Mouse (Mus musculus): ENCODE data around the gene Adipor2. TPM values are rescaled to one million over a fixed set of nuclear protein-coding genes. Genes with fewer than 3 reads are reported as not detected.
"Not testable (repeated sequence)": the region's sequence is repeated elsewhere in the genome, so short reads cannot be mapped to it uniquely, and the experiment has no call there.

Adipor2 gene
- total RNA-seq, 2 experiments from 2014 or later, result 47.1 to 50.6 TPM

DNA sequence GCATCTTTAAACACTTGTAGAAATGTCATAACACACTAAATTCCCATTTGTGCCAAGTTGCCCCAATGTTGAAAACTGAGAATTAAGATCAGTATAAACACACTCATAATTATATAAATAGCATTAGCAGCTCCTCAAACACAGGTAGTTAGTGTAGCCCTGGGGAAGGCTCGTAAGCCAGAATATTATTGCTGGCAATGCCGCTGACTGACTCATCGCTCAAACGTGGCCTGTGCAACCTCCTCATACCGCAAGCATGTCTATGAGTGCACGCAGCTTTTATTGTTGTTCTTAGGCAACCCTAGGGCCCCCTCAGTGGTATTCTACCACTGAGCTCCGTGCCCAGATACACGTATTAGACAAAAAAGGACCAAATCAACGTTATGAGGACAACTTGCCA, 24.7 kb downstream of the Adipor2 start:
- no peak for DNase-seq (ENCODE audit: low spot score in 2 of 2)

DNA sequence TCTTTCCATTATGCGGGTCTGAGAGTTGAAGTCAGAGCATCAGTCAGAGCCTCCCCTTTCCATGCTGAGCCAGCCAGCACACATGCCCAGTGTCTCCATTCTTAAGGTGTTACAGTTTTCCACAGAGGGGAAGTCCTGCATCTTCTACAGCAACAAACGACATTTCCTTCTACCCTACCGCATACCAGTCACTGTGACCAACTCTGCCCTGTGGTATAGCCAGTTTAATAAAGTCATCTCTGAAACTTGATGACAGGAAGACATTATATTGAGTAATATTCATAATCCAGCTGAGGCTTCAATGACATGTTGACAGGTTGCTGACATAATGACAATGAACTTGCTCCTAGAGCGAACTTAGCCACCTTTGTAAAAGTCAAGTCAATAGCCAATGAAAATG, 26.8 kb downstream of the Adipor2 start:
- DNase-seq (ENCODE audit: low spot score in 2 of 2), result no peak

DNA sequence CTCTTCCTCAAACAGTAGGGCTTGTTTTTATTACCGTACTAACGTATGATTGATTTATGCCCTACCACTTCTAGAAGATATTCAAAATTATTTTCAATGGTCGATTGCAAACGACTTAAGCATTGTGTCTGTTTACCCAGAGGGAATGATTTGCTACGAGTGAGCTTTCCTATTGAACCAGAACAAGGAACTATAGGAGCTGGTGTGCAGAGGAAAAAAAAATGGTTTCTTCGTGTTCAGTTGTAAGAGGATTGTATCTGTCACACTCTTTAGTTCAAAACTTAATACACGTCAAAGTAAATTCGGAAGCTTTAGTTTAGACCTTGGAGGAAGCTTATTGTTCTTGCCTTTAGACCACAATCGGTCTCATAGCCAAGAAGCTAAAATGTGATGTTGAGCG, 28.4 kb downstream of the Adipor2 start:
- peak in 1 of 2 experiments; percentile 13 for DNase-seq (ENCODE audit: low spot score in 2 of 2)

DNA sequence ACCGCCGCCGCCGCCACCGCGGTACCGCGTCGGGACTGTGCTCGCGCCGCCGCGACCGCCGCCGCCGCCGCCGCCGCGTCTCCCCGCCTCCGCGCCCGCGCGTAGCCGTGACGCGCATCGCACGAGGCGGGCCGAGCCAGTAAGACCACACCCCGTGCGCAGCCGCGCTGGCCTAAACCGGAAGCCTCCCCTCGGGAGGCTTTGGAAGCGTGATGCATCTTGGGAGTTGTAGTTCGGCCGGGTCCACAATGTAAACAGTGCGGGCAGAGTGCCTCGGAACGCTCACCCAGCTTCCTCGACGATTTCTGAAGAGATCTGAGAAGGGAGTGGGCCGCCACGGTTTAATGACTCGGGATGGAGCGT, 28.9 kb downstream of the Adipor2 start:
- peak; percentile 94 to 97 for DNase-seq (ENCODE audit: low spot score in 2 of 2)

DNA sequence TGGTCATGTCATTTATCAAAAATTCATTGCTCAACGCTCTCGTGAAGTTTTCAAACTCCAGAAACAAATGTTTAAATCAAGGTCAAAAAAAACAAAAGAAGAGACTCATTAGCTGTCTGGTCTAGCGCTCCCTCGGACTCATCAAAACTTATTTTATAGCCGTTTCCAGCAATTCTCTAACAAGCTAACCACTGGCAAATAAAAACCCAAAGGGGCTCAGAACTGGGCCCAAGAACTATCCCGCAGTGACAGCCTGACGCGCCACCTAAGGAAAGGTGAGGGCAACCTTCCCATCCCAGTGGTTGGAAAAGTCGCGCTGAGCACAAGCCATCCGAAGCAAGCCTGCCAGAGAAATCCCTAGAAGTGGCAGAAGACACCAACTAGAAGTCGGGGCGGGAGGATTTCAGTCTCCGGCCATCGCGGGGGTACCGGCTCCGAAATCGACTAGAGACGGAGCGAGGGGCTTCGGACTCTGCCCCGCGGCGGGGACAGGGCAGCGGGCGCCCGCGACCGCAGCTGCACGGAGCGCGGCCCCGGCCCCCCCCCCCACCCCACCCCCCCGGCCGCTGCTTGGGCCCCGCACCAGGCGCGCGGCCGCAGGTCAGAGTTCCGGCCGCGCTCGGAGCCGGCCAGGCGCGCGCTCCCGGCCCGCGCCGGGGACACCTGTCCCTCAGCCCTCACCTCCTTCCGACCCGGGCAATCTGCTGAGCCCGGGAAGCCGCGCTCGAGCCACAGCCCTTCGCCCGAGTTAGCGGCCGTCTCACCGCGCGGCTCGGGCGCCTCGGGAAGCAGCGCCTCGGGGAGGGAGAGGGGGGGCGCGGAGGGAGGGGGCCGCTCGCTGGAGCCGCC, 29.5 kb downstream of the Adipor2 start:
- DNase-seq (ENCODE audit: low spot score in 2 of 2), result peak in 1 of 2 experiments; percentile 25

DNA sequence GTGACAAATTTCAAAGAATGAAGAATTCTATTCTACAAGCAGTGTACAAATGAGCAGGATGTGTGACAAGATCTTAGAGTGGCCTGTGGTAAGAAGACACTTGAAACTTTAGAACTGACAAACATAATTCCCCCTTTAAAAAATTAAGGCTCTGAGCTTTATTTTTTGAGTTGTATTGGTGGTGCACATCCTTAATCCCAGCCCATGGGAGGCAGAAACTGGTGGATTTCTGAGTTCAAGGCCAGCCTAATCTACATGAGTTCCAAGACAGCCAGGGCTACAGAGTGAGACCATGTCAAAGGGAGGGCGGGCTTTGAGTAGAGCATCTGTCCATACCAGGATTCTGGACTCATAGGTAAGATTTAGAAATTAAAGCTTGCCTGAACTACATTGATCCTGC, 30.7 kb downstream of the Adipor2 start:
- no peak for DNase-seq (ENCODE audit: low spot score in 2 of 2)

DNA sequence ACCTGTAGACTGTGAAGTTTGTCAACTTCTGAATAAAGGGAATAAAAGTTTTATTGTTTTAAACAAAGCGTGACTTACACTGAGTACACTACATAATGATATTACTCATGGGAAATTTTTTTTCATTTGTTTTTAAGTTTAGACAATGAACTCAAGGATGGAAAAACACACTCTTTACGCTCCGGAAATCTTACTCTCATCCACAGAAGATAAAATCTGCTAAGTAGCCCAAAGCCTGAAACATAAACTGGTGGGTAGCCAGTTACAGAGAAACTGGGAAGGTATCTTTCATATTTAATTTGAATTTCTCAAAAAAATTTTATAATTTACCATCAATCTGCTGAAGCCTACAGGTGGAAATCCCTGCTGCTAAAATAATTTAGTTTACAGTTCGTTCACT, 31.1 kb downstream of the Adipor2 start:
- DNase-seq (ENCODE audit: low spot score in 2 of 2), result no peak

DNA sequence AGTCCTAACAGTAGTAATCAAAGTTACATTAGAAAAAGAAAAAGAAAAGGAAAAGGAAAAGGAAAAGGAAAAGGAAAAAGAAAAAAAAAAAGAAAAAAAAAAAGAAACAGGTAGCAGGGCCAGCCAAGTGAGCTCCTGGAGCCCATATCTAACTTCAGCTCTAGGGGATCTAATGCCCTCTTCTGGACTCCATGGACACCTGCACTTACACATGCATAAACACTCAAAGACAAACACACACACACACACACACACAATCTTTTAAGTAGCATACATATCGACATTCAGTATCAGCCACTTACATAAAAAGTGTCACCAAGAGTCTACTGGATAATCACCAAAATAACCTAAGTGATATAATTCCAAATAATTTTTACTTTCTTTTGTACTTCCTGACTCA, 31.8 kb downstream of the Adipor2 start:
- no peak for DNase-seq (ENCODE audit: low spot score in 2 of 2)

DNA sequence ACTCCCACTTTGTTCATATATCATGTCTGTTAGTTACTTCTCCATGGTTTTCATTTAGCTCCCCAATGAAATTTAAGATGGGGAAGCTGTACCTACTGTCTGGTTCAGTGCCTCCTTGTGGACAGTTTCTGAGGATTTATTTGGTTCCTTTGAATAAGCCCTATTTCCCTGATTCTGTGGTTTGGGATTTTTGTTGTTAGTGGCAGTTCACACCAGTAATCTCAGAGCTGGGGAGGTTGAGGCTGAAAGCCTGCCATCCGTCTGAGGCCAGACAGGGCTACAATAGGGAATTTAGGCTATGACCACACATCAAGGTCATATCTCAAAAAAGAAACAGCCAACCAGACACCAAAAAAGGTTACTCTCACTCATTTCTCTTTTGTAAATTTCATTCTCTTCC, 38.9 kb downstream of the Adipor2 start:
- no peak for DNase-seq (ENCODE audit: low spot score in 2 of 2)

DNA sequence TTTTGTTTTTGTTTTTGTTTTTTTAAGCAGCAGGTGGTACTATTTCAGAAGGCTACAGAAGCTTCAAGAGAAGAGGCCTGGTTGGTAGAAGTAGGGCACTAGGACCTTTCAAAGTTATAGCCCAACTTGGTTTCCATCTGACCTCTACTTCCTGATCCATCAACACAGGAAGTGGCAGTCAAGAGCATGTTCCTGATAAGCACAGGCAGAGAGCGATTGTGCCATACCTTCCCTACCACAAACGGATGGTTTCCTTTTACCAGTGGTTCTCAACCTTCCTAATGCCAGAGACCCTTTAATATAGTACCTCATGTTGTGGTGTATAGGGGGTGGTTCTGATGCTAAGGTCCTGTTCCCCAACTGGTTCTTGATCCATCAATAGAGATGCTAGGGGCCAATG, 39.9 kb downstream of the Adipor2 start:
- DNase-seq (ENCODE audit: low spot score in 2 of 2), result no peak

DNA sequence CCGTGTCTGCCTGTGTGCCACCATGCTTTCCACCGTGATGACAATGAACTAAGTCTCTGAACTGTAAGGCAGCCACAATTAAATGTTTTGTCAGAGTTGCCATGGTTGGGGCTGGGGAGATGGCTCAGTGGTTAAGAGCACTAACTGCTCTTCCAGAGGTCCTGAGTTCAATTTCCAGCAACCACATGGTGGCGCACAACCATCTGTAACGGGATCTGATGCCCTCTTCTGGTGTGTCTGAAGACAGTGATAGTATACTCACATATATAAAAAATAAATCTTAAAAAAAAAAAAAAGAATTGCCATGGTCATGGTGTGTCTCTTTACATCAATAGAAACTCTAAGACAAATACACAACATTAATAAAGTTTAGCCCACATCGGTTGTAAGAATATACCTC, 42.5 kb downstream of the Adipor2 start:
- no peak for DNase-seq (ENCODE audit: low spot score in 2 of 2)

DNA sequence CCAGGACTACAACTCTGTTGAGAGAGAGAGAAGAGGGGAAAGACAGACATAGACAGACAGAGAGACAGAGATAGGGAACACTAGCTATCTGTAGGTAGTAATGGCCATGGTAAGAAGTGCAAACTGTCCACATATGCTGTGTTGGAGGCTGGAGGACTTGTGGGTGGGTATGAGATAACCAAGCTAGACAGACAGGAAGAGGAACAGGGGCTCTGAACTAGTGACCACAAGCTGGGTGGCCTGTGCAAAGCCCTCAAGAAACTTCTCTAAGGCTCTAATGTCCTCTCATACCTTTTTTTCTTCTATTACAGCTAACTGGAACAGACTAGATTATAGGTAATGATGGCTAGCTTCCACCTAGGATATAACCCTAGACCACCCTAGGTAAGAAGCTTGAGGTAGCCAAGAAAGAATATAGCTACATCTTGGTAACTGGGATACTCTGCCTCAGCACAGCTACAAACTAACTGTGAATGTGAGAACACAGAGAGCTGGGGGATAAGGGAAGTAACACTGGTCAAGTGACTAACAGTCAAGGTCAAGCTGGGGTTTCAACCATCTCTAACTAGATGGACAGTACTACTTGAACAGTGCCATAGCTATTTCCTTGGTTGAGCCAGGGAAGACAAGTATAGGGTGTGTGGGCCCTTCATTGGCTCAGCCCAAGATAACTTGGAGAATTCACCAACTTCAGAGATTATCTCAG, 44.4 kb downstream of the Adipor2 start:
- DNase-seq (ENCODE audit: low spot score in 2 of 2), result no peak

DNA sequence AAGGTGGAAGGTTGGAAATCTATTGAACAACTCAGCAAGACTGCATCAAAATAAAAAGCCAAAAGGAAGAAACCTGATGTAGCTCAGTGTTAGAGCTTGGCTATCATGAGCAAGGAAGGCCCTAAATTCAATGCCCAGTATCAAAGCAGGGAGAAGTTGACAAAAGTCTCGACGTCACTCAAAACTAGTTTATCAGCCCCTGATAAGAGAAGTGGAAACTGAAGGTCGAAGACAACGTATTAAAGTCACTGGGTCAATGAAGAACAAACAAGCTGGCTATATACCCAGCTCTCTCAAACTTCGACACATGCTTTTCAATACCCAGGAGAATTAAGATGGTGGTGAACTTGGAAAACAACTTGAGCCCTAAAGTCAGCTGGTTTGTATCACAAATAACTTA, 45.3 kb downstream of the Adipor2 start:
- DNase-seq (ENCODE audit: low spot score in 2 of 2), result no peak

DNA sequence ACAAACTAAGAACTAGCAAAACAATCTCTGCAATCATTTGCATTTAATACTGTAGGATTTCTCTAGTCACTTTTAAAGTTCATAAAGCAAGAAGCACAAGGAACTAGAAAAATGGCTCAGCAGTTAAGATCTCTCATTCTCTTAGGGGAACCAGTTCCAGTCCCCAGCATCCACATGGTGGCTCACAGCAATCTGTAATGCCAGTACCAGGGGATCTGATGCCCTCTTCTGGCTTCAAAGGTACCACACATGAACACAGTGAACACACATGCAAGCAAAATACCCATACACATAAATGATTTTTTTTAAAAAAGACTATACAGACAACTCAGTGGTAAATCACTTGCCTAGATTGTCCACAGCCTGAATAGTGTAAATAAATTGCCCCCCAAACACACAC, 45.9 kb downstream of the Adipor2 start:
- no peak for DNase-seq (ENCODE audit: low spot score in 2 of 2)

DNA sequence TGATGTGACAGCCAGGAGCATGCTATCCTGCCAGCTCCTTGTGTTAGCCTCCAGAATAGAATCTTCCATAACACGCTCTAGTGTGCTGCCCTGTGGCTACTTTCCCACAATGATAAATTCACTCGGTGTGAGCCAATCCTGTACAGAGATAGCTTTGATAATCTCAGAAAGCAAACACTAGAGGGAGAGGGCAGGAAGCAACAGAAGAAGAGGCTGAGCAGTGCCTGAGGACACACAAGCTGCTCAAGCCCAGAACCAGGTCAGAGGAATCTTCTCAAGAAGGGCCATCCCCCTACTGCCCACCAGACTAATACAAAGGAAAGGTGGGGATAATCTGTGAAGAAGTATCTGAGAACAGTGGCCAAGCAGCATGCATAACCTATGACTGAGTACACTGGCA, 50.1 kb downstream of the Adipor2 start:
- DNase-seq (ENCODE audit: low spot score in 2 of 2), result no peak

DNA sequence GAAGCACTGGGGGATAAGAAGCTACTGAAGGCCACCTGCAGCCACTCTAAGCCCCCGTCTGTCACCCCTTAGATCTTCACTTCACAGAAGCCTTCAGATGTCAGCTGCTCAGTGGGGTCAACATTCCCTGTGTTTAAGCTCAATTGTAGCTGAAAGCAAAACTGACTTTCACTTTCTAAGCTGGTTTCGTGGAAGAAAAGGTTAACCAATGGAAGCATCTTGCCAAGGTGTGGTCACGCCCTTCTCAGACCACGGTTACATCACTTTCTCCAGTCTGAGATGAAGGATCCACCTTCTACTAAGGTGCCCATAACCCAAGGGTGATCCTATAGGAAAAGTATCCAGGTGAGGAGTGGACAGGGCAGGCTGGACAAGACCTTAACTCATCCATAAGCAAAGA, 50.7 kb downstream of the Adipor2 start:
- DNase-seq (ENCODE audit: low spot score in 2 of 2), result not testable (repeated sequence)

DNA sequence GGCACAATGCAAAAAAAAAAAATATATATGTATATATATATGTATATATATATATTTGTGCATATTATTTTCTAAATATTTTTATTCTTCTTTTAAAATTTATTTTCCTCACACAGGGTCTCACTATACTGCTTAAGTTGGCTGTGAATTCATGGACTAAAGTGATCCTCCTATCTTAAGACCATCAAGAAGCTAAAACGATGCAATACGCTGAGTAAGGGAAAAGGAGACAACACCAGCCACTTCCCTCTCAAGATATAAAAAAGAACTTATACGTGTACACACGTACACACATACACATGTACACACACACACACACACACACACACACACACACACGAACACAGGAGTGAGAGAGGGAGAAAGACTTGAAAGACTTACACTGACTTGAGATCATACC, 53.9 kb downstream of the Adipor2 start:
- DNase-seq (ENCODE audit: low spot score in 2 of 2), result no peak

DNA sequence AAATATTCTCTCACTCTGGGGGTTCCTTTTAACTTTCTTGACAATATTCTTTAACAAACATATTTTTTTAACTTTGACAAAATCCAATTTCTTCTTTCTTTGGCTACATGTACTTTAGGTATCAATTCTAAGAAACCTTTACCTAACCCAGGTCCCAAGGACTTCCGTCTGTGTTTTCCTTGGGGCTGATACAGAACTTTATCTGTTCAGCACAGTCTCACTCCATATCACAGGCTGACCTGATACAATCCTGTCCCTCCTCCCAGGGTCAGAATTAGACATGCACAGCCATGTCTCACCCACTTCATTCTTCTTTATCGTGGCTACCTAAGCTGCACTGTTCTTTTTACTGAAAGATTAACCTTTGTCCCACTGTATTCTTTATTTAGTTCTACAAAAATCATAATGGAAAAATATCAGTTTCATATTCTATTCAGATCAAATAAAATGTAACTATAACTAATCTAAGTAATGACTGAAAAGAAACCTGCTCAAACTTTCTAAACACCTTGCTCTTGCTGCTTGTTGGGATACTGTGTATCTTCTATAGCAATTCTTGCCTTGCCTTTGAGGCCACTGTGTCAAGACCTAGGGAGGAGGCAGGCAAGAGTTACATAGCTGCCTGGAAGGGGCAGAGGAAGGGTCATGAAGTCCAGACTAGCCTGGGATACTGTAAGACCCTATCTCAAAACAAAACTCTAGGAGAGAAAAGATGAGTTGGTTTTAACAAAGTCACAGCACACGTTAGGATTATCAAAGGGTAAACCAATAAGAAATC, 56.4 kb downstream of the Adipor2 start:
- DNase-seq (ENCODE audit: low spot score in 2 of 2), result no peak

DNA sequence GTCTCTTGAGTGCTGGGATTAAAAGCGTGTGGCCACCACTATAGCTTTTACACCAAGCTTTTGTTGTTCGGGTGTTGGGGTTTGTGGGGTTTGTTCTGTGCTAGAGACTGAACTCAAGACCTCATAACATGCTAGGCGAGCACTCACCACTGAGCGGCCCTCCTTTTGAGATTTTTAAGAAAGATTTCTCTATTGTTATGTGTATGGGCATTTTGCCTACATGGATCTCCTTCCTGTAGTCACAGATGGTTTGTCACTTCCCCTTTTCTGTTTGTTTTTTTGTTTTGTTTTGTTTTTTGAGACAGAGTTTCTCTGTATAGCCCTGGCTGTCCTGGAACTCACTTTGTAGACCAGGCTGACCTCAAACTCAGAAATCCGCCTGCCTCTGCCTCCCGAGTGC, 57.3 kb downstream of the Adipor2 start:
- DNase-seq (ENCODE audit: low spot score in 2 of 2), result not testable (repeated sequence)

DNA sequence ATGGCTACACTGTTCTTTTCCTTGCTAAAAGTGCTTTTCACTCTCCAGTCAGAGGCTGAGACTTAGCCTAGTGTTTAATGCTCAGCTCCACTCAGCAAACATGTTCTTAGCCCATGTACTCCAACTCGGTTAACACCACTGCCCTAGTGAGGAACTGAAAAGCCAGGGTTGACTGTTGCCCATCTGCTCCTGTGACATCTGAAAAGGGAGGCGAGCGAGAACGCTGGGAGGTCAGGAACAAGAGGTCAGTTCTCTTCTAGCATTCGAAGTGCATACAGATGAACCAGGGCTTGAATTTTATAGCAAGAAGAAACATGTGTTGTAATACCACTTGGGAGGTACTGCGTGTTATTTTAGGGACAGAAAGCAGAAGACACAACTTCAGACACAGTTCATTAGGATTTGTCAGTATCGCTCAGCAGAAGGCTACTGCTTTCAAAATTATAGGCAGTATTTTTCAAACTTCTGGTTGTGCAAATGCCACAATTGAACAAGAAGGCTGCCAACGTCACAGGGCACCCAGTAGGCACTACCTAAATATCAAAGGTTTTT, 59.4 kb downstream of the Adipor2 start:
- DNase-seq (ENCODE audit: low spot score in 2 of 2), result no peak

DNA sequence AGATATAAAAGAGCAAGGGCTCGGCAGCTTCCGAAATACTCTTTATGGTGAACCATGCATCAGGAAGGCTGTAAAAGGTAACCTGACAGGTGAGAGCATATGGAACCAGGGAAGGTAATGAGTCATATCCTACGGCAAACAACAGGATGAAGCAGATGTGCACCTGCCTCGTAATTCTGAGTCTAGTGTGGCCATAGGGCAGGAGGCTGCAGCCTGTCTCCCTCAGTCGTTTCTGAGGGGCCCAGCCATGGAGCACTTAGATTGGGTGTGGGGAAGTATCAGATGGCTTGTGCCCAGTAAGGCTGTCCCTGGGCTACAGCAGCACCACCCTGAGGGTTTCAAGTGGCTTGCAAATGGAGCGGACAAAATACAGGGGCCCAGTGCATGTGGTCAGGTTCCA, 65.0 kb downstream of the Adipor2 start:
- DNase-seq (ENCODE audit: low spot score in 2 of 2), result no peak

DNA sequence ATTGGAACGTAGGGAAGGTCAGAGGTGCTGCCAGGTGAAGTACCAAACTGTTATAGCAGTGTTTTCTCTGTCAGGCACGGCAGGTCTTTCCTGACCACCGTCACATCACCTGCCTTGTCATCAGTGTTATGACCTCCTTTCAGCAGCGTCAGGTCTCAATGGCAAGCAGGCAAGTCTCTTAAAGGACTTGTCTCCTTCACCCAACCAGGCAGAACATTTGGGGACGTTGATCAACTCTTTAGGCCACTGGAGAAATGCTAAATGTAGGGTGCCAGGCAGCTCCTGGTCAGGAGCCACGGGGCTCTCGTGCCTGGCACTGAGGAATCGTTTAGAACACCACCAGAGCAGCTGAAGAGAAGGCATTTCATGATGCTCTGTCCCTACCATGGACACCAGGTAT, 65.8 kb downstream of the Adipor2 start:
- DNase-seq (ENCODE audit: low spot score in 2 of 2), result no peak
